Mouse (Mus musculus): ENCODE measurements around the gene Cabp1.

- no peak for TF ChIP-seq GATA1 (IDR thresholded peaks at IDR 0.05; ENCODE audit: low read length)
- TF ChIP-seq TAL1 (IDR thresholded peaks at IDR 0.05; ENCODE audit: low read length), result no peak
These were observed 1.4 kb downstream of the Cabp1 start for GRCm38 (mm10) chr5:115192828-115193195.

Measured in erythroblast, embryonic 14.5 days (primary cell).